Mouse (Mus musculus) cortical plate, adult 2 months (tissue): ENCODE measurements around the gene Aldh3b2.

Experiments used
- CTCF ChIP-seq: fragments of 200-500 bp; IDR thresholded peaks from 2 replicates; pipeline ENCODE4 v1.5.1; 2011; ENCODE audit warnings: mild to moderate bottlenecking, control low read depth, low read length; ENCODE audit not compliant: insufficient read depth; ENCODE audit errors: extremely low read depth
- POLR2A ChIP-seq: fragments of 200-500 bp; IDR thresholded peaks from 2 replicates; pipeline ENCODE4 v1.6.1; 2011; ENCODE audit warnings: mild to moderate bottlenecking, low read length, control low read depth; ENCODE audit not compliant: insufficient read depth; ENCODE audit errors: extremely low read depth

DNA sequence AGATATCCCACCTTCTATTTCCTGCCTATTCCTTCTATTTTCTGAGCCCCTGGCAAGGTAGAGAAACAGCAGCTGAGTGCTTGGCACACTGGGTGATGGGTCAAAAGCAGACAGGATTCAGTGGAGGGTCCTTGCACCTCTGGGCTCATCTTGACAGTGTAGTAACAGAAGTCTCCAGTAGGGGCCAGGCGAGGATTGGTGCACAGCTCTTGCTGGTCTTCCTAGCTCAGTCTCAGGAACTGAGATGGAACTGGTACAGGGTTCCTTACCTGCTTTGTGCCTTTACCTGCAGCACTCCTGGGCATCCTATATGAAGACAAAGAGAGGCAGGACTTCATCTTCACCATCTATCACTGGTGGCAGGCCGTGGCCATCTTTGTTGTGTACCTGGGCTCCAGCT is 25.4 kb upstream of the Aldh3b2 start:
- TF ChIP-seq POLR2A, result no peak
- peak; percentile 96 for TF ChIP-seq CTCF
